Mouse (Mus musculus) WW6 (cell line): Measurements from ENCODE around the gene Cfap54.
A peak's percentile ranks its signal among the peaks of the same experiment; 100 is the strongest.

Source experiments
- DNase-seq: peaks from one replicate; pipeline ENCODE4 v3.0.0-alpha.2; 2013; ENCODE audit warnings: low read depth, low spot score

Cfap54 gene

GRCm38 (mm10) chr10:92941616-92942015, 139.8 kb downstream of the Cfap54 start:
- DNase-seq = no peak

GRCm38 (mm10) chr10:92937741-92938285, 143.6 kb downstream of the Cfap54 start:
- DNase-seq = no peak

- no peak for DNase-seq
These were observed 144.3 kb downstream of the Cfap54 start for GRCm38 (mm10) chr10:92937091-92937490.

- DNase-seq = no peak
These were observed 146.9 kb downstream of the Cfap54 start for GRCm38 (mm10) chr10:92934506-92934905.

- DNase-seq = no peak
These were observed 147.8 kb downstream of the Cfap54 start for GRCm38 (mm10) chr10:92933616-92934015.

GRCm38 (mm10) chr10:92932464-92932863, 149.0 kb downstream of the Cfap54 start:
- DNase-seq = no peak

- DNase-seq = no peak
These were observed 151.4 kb downstream of the Cfap54 start for GRCm38 (mm10) chr10:92930036-92930435.

GRCm38 (mm10) chr10:92928256-92928655, 153.2 kb downstream of the Cfap54 start:
- no peak for DNase-seq

GRCm38 (mm10) chr10:92918551-92918950, 162.9 kb downstream of the Cfap54 start:
- DNase-seq = no peak

- no peak for DNase-seq
These were observed 174.2 kb downstream of the Cfap54 start for GRCm38 (mm10) chr10:92907246-92907645.

GRCm38 (mm10) chr10:92888466-92888865, 193.0 kb downstream of the Cfap54 start:
- DNase-seq = no peak

GRCm38 (mm10) chr10:92878000-92878399, 203.4 kb downstream of the Cfap54 start:
- no peak for DNase-seq

GRCm38 (mm10) chr10:92840980-92841379, 240.4 kb downstream of the Cfap54 start:
- no peak for DNase-seq

GRCm38 (mm10) chr10:92837572-92837971, 243.8 kb downstream of the Cfap54 start:
- DNase-seq = no peak

GRCm38 (mm10) chr10:92837045-92837444, 244.4 kb downstream of the Cfap54 start:
- DNase-seq = no peak

- no peak for DNase-seq
These were observed 259.9 kb downstream of the Cfap54 start for GRCm38 (mm10) chr10:92821499-92821898.

GRCm38 (mm10) chr10:92818190-92818589, 263.2 kb downstream of the Cfap54 start:
- DNase-seq = peak; percentile 24

- no peak for DNase-seq
These were observed 264.5 kb downstream of the Cfap54 start for GRCm38 (mm10) chr10:92816903-92817302.

GRCm38 (mm10) chr10:92810894-92811293, 270.5 kb downstream of the Cfap54 start:
- DNase-seq = no peak

- DNase-seq = no peak
These were observed 289.5 kb downstream of the Cfap54 start for GRCm38 (mm10) chr10:92791908-92792307.

GRCm38 (mm10) chr10:92791531-92791900, 289.9 kb downstream of the Cfap54 start:
- DNase-seq = no peak

GRCm38 (mm10) chr10:92790893-92791530, 290.4 kb downstream of the Cfap54 start:
- DNase-seq = no peak

- no peak for DNase-seq
These were observed 291.2 kb downstream of the Cfap54 start for GRCm38 (mm10) chr10:92790247-92790646.
